Mouse (Mus musculus): ENCODE data around the gene Mtfmt. TPM values are rescaled to one million over a fixed set of nuclear protein-coding genes. Genes with fewer than 3 reads are reported as not detected.

Gene Mtfmt
- total and polyA plus RNA-seq, 3 experiments: 8.3 to 27.9 (median 16.0) TPM

DNA sequence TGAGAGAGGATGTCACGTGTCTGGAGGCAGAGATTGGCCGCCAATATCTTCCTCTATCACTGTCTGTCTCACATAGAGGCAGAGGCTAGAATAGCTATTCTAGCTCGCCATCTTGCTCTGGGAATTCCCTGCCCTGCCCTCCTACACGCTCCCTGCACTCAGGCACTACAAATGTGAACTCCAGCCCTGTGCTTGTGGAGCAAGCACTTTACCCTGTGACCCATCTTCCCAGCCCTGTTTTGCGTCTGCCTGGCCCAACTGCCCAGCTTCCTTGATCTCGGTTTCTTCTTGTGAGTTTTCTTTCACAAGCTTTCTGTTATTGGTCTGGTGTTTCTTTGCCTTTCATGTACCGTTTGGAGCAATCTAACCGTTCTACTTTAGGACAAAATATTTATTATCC, 43.6 kb downstream of the Mtfmt start:
- no peaks in the 10 kb centered on the region for H3K4me1 ChIP-seq (ENCODE audit: insufficient read depth, low read depth, low read length)
- no peaks in the 10 kb centered on the region for H3K9me3 ChIP-seq (replicated peaks)
- DNase-seq (ENCODE audit: low spot score) (no peak), ATAC-seq (ENCODE audit: extremely low read depth, insufficient number of reproducible peaks, low FRiP score, poor library complexity, severe bottlenecking) (no peak)
- no peak overlapping the region for H3K4me3 ChIP-seq (ENCODE audit: low read depth, low read length)
- H3K36me3 ChIP-seq (replicated peaks): peaks cover 84% of the 10 kb centered on the region
- TF ChIP-seq TAL1 (conservative IDR thresholded peaks at IDR 0.05; ENCODE audit: low read depth, low read length): no peak
- no peak for TF ChIP-seq POLR2AphosphoS5 (IDR thresholded peaks at IDR 0.05; ENCODE audit: insufficient replicate concordance, low read depth, low read length)
- TF ChIP-seq GATA2 (IDR thresholded peaks at IDR 0.05; ENCODE audit: borderline replicate concordance, low read depth, low read length): no peak
- no peak for TF ChIP-seq GATA1 (IDR thresholded peaks at IDR 0.05; ENCODE audit: borderline replicate concordance, low read length)
- no peak for TF ChIP-seq CTCF (IDR thresholded peaks at IDR 0.05; ENCODE audit: low read depth, low read length)
- H3K27me3 ChIP-seq (ENCODE audit: insufficient read depth, low read length): no peaks in the 10 kb centered on the region

DNA sequence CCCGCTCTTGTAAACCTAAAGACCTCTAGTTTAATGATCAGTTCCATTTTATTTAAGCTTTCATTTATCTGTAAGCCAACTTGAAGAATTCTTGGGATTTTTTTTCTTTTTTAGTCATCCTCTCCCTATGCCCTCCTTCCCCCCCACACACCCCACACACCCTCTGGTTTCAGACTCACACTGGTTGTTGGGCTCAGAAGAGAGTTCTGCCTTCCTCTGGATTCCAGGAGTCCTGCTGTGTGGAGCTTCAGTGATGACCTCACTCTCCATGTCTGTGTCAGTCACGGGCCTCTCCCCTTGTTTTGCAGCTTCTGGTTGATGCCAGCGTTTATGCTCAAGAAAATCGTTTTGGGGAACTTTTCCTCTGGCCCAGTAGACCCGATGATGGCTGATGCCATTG, 44.5 kb downstream of the Mtfmt start:
- TF ChIP-seq CTCF (IDR thresholded peaks at IDR 0.05; ENCODE audit: low read depth, low read length) (no peak), GATA2 (IDR thresholded peaks at IDR 0.05; ENCODE audit: borderline replicate concordance, low read depth, low read length) (no peak), POLR2AphosphoS5 (IDR thresholded peaks at IDR 0.05; ENCODE audit: insufficient replicate concordance, low read depth, low read length) (no peak), GATA1 (IDR thresholded peaks at IDR 0.05; ENCODE audit: borderline replicate concordance, low read length) (no peak), TAL1 (conservative IDR thresholded peaks at IDR 0.05; ENCODE audit: low read depth, low read length) (no peak)
- Histone ChIP-seq H3K36me3 (replicated peaks) (peaks cover 85% of the 10 kb centered on the region), H3K4me3 (ENCODE audit: low read depth, low read length) (no peak overlapping the region)

DNA sequence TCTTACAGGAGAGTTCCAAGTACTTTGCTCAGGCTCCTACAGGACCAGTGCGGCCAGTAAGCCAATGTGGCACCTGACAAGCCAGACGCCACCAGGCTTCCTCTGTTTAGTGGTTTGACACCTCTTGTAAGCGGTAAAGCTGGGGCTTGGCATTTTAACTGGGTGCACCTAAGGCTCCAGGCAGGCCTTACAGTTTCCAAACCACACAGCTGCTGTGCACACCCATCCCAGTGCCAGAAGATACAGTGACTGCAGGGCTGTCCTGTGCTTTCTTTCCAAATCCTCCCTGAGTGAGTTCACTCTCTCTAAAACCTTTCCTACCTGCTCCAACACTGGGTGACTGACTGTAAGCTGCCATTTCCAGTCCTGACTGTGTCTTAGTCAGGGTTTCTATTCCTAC, 55.9 kb downstream of the Mtfmt start:
- Histone ChIP-seq H3K4me3 (ENCODE audit: low read depth, low read length) (no peak overlapping the region), H3K9me3 (replicated peaks) (no peaks in the 10 kb centered on the region), H3K36me3 (replicated peaks) (peaks cover 16% of the 10 kb centered on the region), H3K4me1 (ENCODE audit: insufficient read depth, low read depth, low read length) (no peaks in the 10 kb centered on the region), H3K27me3 (ENCODE audit: insufficient read depth, low read length) (peaks cover 8% of the 10 kb centered on the region)
- DNase-seq (ENCODE audit: low spot score) (no peak), ATAC-seq (ENCODE audit: extremely low read depth, insufficient number of reproducible peaks, low FRiP score, poor library complexity, severe bottlenecking) (no peak)
- no peak for TF ChIP-seq CTCF (IDR thresholded peaks at IDR 0.05; ENCODE audit: low read depth, low read length)
- no peak for TF ChIP-seq GATA1 (IDR thresholded peaks at IDR 0.05; ENCODE audit: borderline replicate concordance, low read length)
- no peak for TF ChIP-seq POLR2AphosphoS5 (IDR thresholded peaks at IDR 0.05; ENCODE audit: insufficient replicate concordance, low read depth, low read length)
- TF ChIP-seq TAL1 (conservative IDR thresholded peaks at IDR 0.05; ENCODE audit: low read depth, low read length): no peak

More for the DNA sequence above, 44.5 kb downstream of the Mtfmt start:
- Histone ChIP-seq H3K27me3 (ENCODE audit: insufficient read depth, low read length) (no peaks in the 10 kb centered on the region), H3K9me3 (replicated peaks) (no peaks in the 10 kb centered on the region), H3K4me1 (ENCODE audit: insufficient read depth, low read depth, low read length) (no peaks in the 10 kb centered on the region)
- DNase-seq (ENCODE audit: low spot score) (no peak), ATAC-seq (ENCODE audit: extremely low read depth, insufficient number of reproducible peaks, low FRiP score, poor library complexity, severe bottlenecking) (no peak)

DNA sequence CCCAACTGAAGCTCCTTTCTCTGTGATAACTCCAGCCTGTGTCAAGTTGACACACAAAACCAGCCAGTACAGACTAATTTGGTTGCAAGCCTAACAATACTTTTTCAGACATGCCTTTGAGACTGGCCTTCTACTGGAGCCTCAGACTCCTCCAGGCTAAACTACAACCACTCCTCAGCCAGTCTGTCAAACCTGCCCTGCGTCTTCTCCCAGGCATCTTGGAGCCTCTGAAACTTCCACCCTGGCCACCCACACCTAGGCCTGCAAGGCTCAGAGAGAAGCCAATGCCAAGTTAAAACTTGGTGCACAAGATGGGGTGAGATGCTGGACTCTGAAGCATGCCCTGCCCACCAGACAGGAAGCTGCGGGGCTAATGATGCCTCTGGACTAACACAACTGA, 56.8 kb downstream of the Mtfmt start:
- no peaks in the 10 kb centered on the region for H3K9me3 ChIP-seq (replicated peaks)
- H3K36me3 ChIP-seq (replicated peaks): peaks cover 8% of the 10 kb centered on the region
- ATAC-seq (ENCODE audit: extremely low read depth, insufficient number of reproducible peaks, low FRiP score, poor library complexity, severe bottlenecking): no peak
- H3K27me3 ChIP-seq (ENCODE audit: insufficient read depth, low read length): peaks cover 12% of the 10 kb centered on the region
- no peaks in the 10 kb centered on the region for H3K4me1 ChIP-seq (ENCODE audit: insufficient read depth, low read depth, low read length)
- no peak for DNase-seq (ENCODE audit: low spot score)
- H3K4me3 ChIP-seq (ENCODE audit: low read depth, low read length): no peak overlapping the region
- TF ChIP-seq GATA2 (IDR thresholded peaks at IDR 0.05; ENCODE audit: borderline replicate concordance, low read depth, low read length) (no peak), GATA1 (IDR thresholded peaks at IDR 0.05; ENCODE audit: borderline replicate concordance, low read length) (no peak), TAL1 (conservative IDR thresholded peaks at IDR 0.05; ENCODE audit: low read depth, low read length) (no peak), CTCF (IDR thresholded peaks at IDR 0.05; ENCODE audit: low read depth, low read length) (no peak), POLR2AphosphoS5 (IDR thresholded peaks at IDR 0.05; ENCODE audit: insufficient replicate concordance, low read depth, low read length) (no peak)

DNA sequence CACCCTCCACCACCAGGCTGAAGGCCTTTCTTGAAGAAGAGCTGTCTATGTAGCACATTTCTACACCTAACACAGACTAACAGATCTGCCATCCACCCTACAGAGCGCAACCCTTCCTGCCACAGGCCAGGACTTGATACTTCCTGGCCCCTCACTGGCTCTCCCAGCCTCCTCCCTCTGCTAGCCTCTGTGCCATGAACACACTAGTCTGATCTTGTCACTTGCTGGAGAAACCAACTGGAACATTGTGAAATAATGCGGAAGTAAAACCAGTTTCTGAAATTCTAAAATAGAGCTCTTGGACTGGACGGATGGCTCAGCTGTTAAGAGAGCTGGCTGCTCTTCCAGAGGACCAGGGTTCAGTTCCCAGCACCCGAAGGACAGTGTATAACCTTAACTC, 57.3 kb downstream of the Mtfmt start:
- TF ChIP-seq TAL1 (conservative IDR thresholded peaks at IDR 0.05; ENCODE audit: low read depth, low read length): no peak
- TF ChIP-seq CTCF (IDR thresholded peaks at IDR 0.05; ENCODE audit: low read depth, low read length): no peak
- no peak for TF ChIP-seq POLR2AphosphoS5 (IDR thresholded peaks at IDR 0.05; ENCODE audit: insufficient replicate concordance, low read depth, low read length)
- TF ChIP-seq GATA1 (IDR thresholded peaks at IDR 0.05; ENCODE audit: borderline replicate concordance, low read length): no peak
- DNase-seq (ENCODE audit: low spot score) (no peak), ATAC-seq (ENCODE audit: extremely low read depth, insufficient number of reproducible peaks, low FRiP score, poor library complexity, severe bottlenecking) (no peak)

DNA sequence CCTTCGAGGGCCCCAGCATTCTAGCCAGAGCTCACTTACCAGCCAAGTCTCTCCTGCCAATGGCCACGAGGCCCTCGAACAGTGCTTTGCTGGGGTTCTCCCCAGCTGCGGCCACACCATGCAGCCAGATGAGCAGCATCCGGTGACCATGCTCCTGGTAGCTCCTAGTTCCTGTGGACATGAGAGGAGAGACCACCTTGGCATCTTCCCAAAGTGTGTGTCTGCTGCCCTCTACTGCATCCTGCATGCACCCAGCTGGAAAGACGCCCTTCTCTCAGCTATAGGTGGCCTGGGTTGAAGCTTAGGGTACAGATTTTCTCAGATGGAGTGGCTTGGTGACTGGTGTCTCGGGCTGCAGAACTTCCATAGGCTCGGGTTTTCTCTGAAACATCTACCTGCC, 66.6 kb downstream of the Mtfmt start:
- DNase-seq (ENCODE audit: low spot score): no peak
- H3K9me3 ChIP-seq (replicated peaks): no peaks in the 10 kb centered on the region
- H3K4me3 ChIP-seq (ENCODE audit: low read depth, low read length): no peak overlapping the region
- H3K36me3 ChIP-seq (replicated peaks): no peaks in the 10 kb centered on the region
- no peak for ATAC-seq (ENCODE audit: extremely low read depth, insufficient number of reproducible peaks, low FRiP score, poor library complexity, severe bottlenecking)
- no peak for TF ChIP-seq TAL1 (conservative IDR thresholded peaks at IDR 0.05; ENCODE audit: low read depth, low read length)
- TF ChIP-seq CTCF (IDR thresholded peaks at IDR 0.05; ENCODE audit: low read depth, low read length): no peak
- TF ChIP-seq GATA2 (IDR thresholded peaks at IDR 0.05; ENCODE audit: borderline replicate concordance, low read depth, low read length): no peak
- no peak for TF ChIP-seq GATA1 (IDR thresholded peaks at IDR 0.05; ENCODE audit: borderline replicate concordance, low read length)
- no peak for TF ChIP-seq POLR2AphosphoS5 (IDR thresholded peaks at IDR 0.05; ENCODE audit: insufficient replicate concordance, low read depth, low read length)
- H3K4me1 ChIP-seq (ENCODE audit: insufficient read depth, low read depth, low read length): no peaks in the 10 kb centered on the region
- H3K27me3 ChIP-seq (ENCODE audit: insufficient read depth, low read length): peaks cover 28% of the 10 kb centered on the region

More for the DNA sequence above, 57.3 kb downstream of the Mtfmt start:
- no peaks in the 10 kb centered on the region for H3K9me3 ChIP-seq (replicated peaks)
- no peak overlapping the region for H3K4me3 ChIP-seq (ENCODE audit: low read depth, low read length)
- H3K27me3 ChIP-seq (ENCODE audit: insufficient read depth, low read length): peaks cover 12% of the 10 kb centered on the region
- peaks cover 3% of the 10 kb centered on the region for H3K36me3 ChIP-seq (replicated peaks)
- no peaks in the 10 kb centered on the region for H3K4me1 ChIP-seq (ENCODE audit: insufficient read depth, low read depth, low read length)

Other genes with a start within 250 kb of the Mtfmt start
- gene Parp16, start 240.4 kb upstream of the Mtfmt start, total RNA-seq (2014; fragmentation: Nextera tagmentation): 14.8 and 19.5 TPM in 2 replicates
- 7.7 and 7.8 TPM in 2 replicates for gene Parp16, start 240.4 kb upstream of the Mtfmt start, total RNA-seq (2017)
- gene Parp16, start 240.4 kb upstream of the Mtfmt start, polyA plus RNA-seq (2012): 15.9 and 19.4 TPM in 2 replicates
- not detected in 2 replicates for gene Cilp, start 170.6 kb upstream of the Mtfmt start, total RNA-seq (2014; fragmentation: Nextera tagmentation)
- under 0.01 TPM in 1 of 2 replicates, not detected in the other for gene Cilp, start 170.6 kb upstream of the Mtfmt start, total RNA-seq (2017)
- gene Cilp, start 170.6 kb upstream of the Mtfmt start, polyA plus RNA-seq (2012): not detected in 2 replicates
- gene Clpx, start 141.5 kb upstream of the Mtfmt start, total RNA-seq (2014; fragmentation: Nextera tagmentation): 34.1 and 41.9 TPM in 2 replicates
- gene Clpx, start 141.5 kb upstream of the Mtfmt start, total RNA-seq (2017): 59.5 and 64.9 TPM in 2 replicates
- gene Clpx, start 141.5 kb upstream of the Mtfmt start, polyA plus RNA-seq (2012): 12.7 and 14.0 TPM in 2 replicates
- 8.0 and 10.2 TPM in 2 replicates for gene Pdcd7, start 89.7 kb upstream of the Mtfmt start, total RNA-seq (2014; fragmentation: Nextera tagmentation)
- 18.8 and 22.7 TPM in 2 replicates for gene Pdcd7, start 89.7 kb upstream of the Mtfmt start, total RNA-seq (2017)
- 29.9 and 42.8 TPM in 2 replicates for gene Pdcd7, start 89.7 kb upstream of the Mtfmt start, polyA plus RNA-seq (2012)
- gene Ubap1l, start 74.7 kb upstream of the Mtfmt start, total RNA-seq (2014; fragmentation: Nextera tagmentation): 1.7 TPM in 1 of 2 replicates, not detected in the other
- gene Ubap1l, start 74.7 kb upstream of the Mtfmt start, total RNA-seq (2017): 0.55 TPM in 1 of 2 replicates, not detected in the other
- 0.06 and 0.10 TPM in 2 replicates for gene Ubap1l, start 74.7 kb upstream of the Mtfmt start, polyA plus RNA-seq (2012)
- gene Kbtbd13, start 44.1 kb upstream of the Mtfmt start, total RNA-seq (2014; fragmentation: Nextera tagmentation): not detected in 2 replicates
- gene Kbtbd13, start 44.1 kb upstream of the Mtfmt start, total RNA-seq (2017): not detected in 2 replicates
- not detected in 2 replicates for gene Kbtbd13, start 44.1 kb upstream of the Mtfmt start, polyA plus RNA-seq (2012)
- gene Rasl12, start 37.3 kb upstream of the Mtfmt start, total RNA-seq (2014; fragmentation: Nextera tagmentation): not detected in 2 replicates
- 0.16 and 0.23 TPM in 2 replicates for gene Rasl12, start 37.3 kb upstream of the Mtfmt start, total RNA-seq (2017)
- gene Rasl12, start 37.3 kb upstream of the Mtfmt start, polyA plus RNA-seq (2012): not detected in 2 replicates
- gene Slc51b, start 12.8 kb upstream of the Mtfmt start, total RNA-seq (2014; fragmentation: Nextera tagmentation): not detected in 2 replicates
- not detected in 2 replicates for gene Slc51b, start 12.8 kb upstream of the Mtfmt start, total RNA-seq (2017)
- not detected in 2 replicates for gene Slc51b, start 12.8 kb upstream of the Mtfmt start, polyA plus RNA-seq (2012)
- gene Spg21, start 25.2 kb downstream of the Mtfmt start, total RNA-seq (2014; fragmentation: Nextera tagmentation): 26.4 and 40.2 TPM in 2 replicates
- gene Spg21, start 25.2 kb downstream of the Mtfmt start, total RNA-seq (2017): 71.6 TPM in 2 replicates
- 19.7 and 24.0 TPM in 2 replicates for gene Spg21, start 25.2 kb downstream of the Mtfmt start, polyA plus RNA-seq (2012)
- not detected in 2 replicates for gene Ankdd1a, start 84.4 kb downstream of the Mtfmt start, total RNA-seq (2014; fragmentation: Nextera tagmentation)
- gene Ankdd1a, start 84.4 kb downstream of the Mtfmt start, total RNA-seq (2017): 0.06 and 0.22 TPM in 2 replicates
- not detected in 2 replicates for gene Ankdd1a, start 84.4 kb downstream of the Mtfmt start, polyA plus RNA-seq (2012)
- 23.0 and 26.9 TPM in 2 replicates for gene Plekho2, start 144.3 kb downstream of the Mtfmt start, total RNA-seq (2014; fragmentation: Nextera tagmentation)
- 31.9 and 35.4 TPM in 2 replicates for gene Plekho2, start 144.3 kb downstream of the Mtfmt start, total RNA-seq (2017)
- gene Plekho2, start 144.3 kb downstream of the Mtfmt start, polyA plus RNA-seq (2012): 11.5 and 16.8 TPM in 2 replicates
- 13.0 and 28.7 TPM in 2 replicates for gene Pif1, start 151.4 kb downstream of the Mtfmt start, total RNA-seq (2014; fragmentation: Nextera tagmentation)
- gene Pif1, start 151.4 kb downstream of the Mtfmt start, total RNA-seq (2017): 9.1 and 10.9 TPM in 2 replicates
- 6.9 and 7.1 TPM in 2 replicates for gene Pif1, start 151.4 kb downstream of the Mtfmt start, polyA plus RNA-seq (2012)
- gene Rbpms2, start 193.9 kb downstream of the Mtfmt start, total RNA-seq (2014; fragmentation: Nextera tagmentation): not detected in 2 replicates
- 0.33 and 0.81 TPM in 2 replicates for gene Rbpms2, start 193.9 kb downstream of the Mtfmt start, total RNA-seq (2017)
- 0.13 and 0.21 TPM in 2 replicates for gene Rbpms2, start 193.9 kb downstream of the Mtfmt start, polyA plus RNA-seq (2012)
- gene Oaz2, start 232.2 kb downstream of the Mtfmt start, total RNA-seq (2014; fragmentation: Nextera tagmentation): 12.0 and 16.2 TPM in 2 replicates
- 39.3 and 43.0 TPM in 2 replicates for gene Oaz2, start 232.2 kb downstream of the Mtfmt start, total RNA-seq (2017)
- gene Oaz2, start 232.2 kb downstream of the Mtfmt start, polyA plus RNA-seq (2012): 85.7 and 118 TPM in 2 replicates